Mouse (Mus musculus): Measurements from ENCODE around the gene Hax1.

DNA sequence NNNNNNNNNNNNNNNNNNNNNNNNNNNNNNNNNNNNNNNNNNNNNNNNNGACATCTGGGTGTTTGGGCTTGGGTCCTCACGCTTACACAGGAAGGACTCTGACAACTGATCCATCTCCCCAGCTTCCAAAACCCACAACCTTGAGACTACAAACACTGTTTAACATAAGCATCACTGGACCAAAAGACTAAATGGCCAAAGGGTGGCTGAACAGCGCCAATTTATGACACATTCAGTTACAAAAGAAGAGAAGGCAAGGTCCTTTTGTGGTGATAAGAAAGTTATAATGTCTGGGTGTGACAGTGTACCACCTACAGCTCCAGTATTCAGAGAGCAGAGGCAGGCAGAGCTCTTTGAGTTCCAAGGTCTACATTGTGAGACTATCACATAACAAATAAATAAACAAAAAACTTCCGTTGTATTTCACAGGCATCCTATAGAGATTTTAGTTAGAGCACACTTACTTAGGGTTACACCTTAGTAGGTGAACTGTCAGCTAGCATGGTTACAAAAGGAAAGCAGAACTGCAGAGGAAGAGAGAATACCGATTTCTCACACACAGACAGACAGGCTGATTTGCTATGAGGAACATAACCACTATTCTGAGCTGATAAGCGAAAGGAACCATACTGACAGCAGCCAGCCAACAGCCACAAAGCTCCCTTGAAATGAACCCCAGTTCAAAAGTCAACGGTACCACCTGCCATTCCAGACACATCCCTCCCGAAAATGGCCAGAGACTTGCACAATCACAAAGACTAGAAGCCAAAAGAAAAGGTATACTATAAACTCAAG is 42.2 kb downstream of the Hax1 start:
- TF ChIP-seq CTCF (IDR thresholded peaks at IDR 0.05; ENCODE audit: borderline replicate concordance, extremely low read depth, insufficient read depth, insufficient read length) (no peak), POLR2A (IDR thresholded peaks at IDR 0.05; ENCODE audit: borderline replicate concordance, extremely low read depth, insufficient read depth, insufficient read length, poor library complexity, severe bottlenecking) (no peak)
